Mouse (Mus musculus): Measurements from ENCODE around the gene Rala. TPM values are rescaled to one million over a fixed set of nuclear protein-coding genes. Genes with fewer than 3 reads are reported as not detected.

The Rala gene
- polyA plus RNA-seq, 1 experiment = 23.2 TPM

DNA sequence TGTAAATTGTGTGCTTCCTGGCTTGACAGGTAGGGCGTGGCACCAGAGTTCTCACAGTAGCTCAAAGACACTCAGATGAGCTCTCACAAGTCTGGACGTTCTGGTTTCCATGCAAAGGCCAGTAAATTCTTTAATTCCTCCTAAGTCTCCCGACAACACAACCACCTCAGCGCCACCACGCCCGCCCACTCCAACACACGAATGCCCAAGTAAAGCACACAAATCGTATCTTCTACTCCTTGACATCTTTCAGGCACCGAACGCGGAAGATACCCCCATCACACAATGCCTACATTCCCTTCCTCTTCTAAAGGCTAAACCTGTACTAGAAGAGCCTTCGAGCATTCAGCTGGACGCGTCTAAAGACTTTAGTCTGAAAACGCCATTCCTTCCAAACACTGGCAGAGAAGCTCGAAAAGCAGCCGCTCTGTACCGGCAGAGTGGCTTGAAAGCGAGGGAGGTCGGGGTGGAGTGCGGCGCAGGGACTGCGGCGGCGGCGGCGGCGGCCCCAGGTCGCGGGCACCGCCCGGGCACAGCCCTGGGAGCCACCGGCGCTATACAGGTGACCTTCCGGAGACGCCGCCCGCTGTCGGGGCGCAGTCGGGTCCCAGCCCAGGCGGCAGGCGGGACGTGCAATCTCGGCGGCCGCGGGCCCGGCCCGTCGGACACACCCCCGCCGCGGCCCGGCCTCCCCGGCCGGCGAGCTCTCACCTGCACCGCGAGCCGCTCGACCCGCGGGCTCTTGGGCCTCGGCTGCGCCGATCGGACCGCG is 547 bp downstream of the Rala start:
- no peaks in the 10 kb centered on the region for H3K36me3 ChIP-seq (ENCODE audit: control insufficient read depth, insufficient read depth, low read length)
- H3K4me1 ChIP-seq (ENCODE audit: control insufficient read depth, insufficient read depth, low read length) = peaks cover 3% of the 10 kb centered on the region; the same call in 1 of the 2 replicates
- H3K27me3 ChIP-seq (ENCODE audit: control insufficient read depth, insufficient read depth, low read length) = no peaks in the 10 kb centered on the region
- no peak for TF ChIP-seq CTCF (IDR thresholded peaks at IDR 0.05; ENCODE audit: control insufficient read depth, insufficient read depth, insufficient replicate concordance, low read depth, low read length)
- TF ChIP-seq POLR2A (IDR thresholded peaks at IDR 0.05; ENCODE audit: control insufficient read depth, low read depth, low read length) = no peak
- H3K27ac ChIP-seq (ENCODE audit: control insufficient read depth, insufficient read depth, low read depth, low read length) = peak overlapping the region; percentile 72
- H3K4me3 ChIP-seq (ENCODE audit: control insufficient read depth, low read depth, low read length) = peak overlapping the region; percentile 81

- peaks cover 3% of the 10 kb centered on the region; the same call in 1 of the 2 replicates for H3K4me1 ChIP-seq (ENCODE audit: control insufficient read depth, insufficient read depth, low read length)
- no peak overlapping the region for H3K27ac ChIP-seq (ENCODE audit: control insufficient read depth, insufficient read depth, low read depth, low read length)
- H3K4me3 ChIP-seq (ENCODE audit: control insufficient read depth, low read depth, low read length) = no peak overlapping the region
- TF ChIP-seq CTCF (IDR thresholded peaks at IDR 0.05; ENCODE audit: control insufficient read depth, insufficient read depth, insufficient replicate concordance, low read depth, low read length) = no peak
- no peak for TF ChIP-seq POLR2A (IDR thresholded peaks at IDR 0.05; ENCODE audit: control insufficient read depth, low read depth, low read length)
- H3K27me3 ChIP-seq (ENCODE audit: control insufficient read depth, insufficient read depth, low read length) = no peaks in the 10 kb centered on the region
- no peaks in the 10 kb centered on the region for H3K36me3 ChIP-seq (ENCODE audit: control insufficient read depth, insufficient read depth, low read length)
Measured at GRCm38 (mm10) chr13:17942338-17942737, 1.7 kb downstream of the Rala start.

GRCm38 (mm10) chr13:17907309-17907708 is 36.7 kb downstream of the Rala start:
- no peak overlapping the region for H3K4me3 ChIP-seq (ENCODE audit: control insufficient read depth, low read depth, low read length)
- no peaks in the 10 kb centered on the region for H3K27me3 ChIP-seq (ENCODE audit: control insufficient read depth, insufficient read depth, low read length)
- TF ChIP-seq POLR2A (IDR thresholded peaks at IDR 0.05; ENCODE audit: control insufficient read depth, low read depth, low read length) (no peak), CTCF (IDR thresholded peaks at IDR 0.05; ENCODE audit: control insufficient read depth, insufficient read depth, insufficient replicate concordance, low read depth, low read length) (no peak)
- no peaks in the 10 kb centered on the region for H3K4me1 ChIP-seq (ENCODE audit: control insufficient read depth, insufficient read depth, low read length)
- no peaks in the 10 kb centered on the region for H3K36me3 ChIP-seq (ENCODE audit: control insufficient read depth, insufficient read depth, low read length)
- H3K27ac ChIP-seq (ENCODE audit: control insufficient read depth, insufficient read depth, low read depth, low read length) = no peak overlapping the region

GRCm38 (mm10) chr13:17901474-17901873 is 42.6 kb downstream of the Rala start:
- H3K27me3 ChIP-seq (ENCODE audit: control insufficient read depth, insufficient read depth, low read length) = no peaks in the 10 kb centered on the region
- TF ChIP-seq CTCF (IDR thresholded peaks at IDR 0.05; ENCODE audit: control insufficient read depth, insufficient read depth, insufficient replicate concordance, low read depth, low read length) (no peak), POLR2A (IDR thresholded peaks at IDR 0.05; ENCODE audit: control insufficient read depth, low read depth, low read length) (no peak)
- no peak overlapping the region for H3K4me3 ChIP-seq (ENCODE audit: control insufficient read depth, low read depth, low read length)
- no peaks in the 10 kb centered on the region for H3K4me1 ChIP-seq (ENCODE audit: control insufficient read depth, insufficient read depth, low read length)
- no peak overlapping the region for H3K27ac ChIP-seq (ENCODE audit: control insufficient read depth, insufficient read depth, low read depth, low read length)
- H3K36me3 ChIP-seq (ENCODE audit: control insufficient read depth, insufficient read depth, low read length) = no peaks in the 10 kb centered on the region

- Histone ChIP-seq H3K27ac (ENCODE audit: control insufficient read depth, insufficient read depth, low read depth, low read length) (no peak overlapping the region), H3K4me3 (ENCODE audit: control insufficient read depth, low read depth, low read length) (no peak overlapping the region), H3K36me3 (ENCODE audit: control insufficient read depth, insufficient read depth, low read length) (no peaks in the 10 kb centered on the region; the same call in 1 of the 2 replicates), H3K27me3 (ENCODE audit: control insufficient read depth, insufficient read depth, low read length) (no peaks in the 10 kb centered on the region), H3K4me1 (ENCODE audit: control insufficient read depth, insufficient read depth, low read length) (no peaks in the 10 kb centered on the region)
- TF ChIP-seq CTCF (IDR thresholded peaks at IDR 0.05; ENCODE audit: control insufficient read depth, insufficient read depth, insufficient replicate concordance, low read depth, low read length) (no peak), POLR2A (IDR thresholded peaks at IDR 0.05; ENCODE audit: control insufficient read depth, low read depth, low read length) (no peak)
Measured at GRCm38 (mm10) chr13:17900641-17901040, 43.4 kb downstream of the Rala start.

- Histone ChIP-seq H3K27ac (ENCODE audit: control insufficient read depth, insufficient read depth, low read depth, low read length) (no peak overlapping the region), H3K27me3 (ENCODE audit: control insufficient read depth, insufficient read depth, low read length) (no peaks in the 10 kb centered on the region), H3K36me3 (ENCODE audit: control insufficient read depth, insufficient read depth, low read length) (no peaks in the 10 kb centered on the region; the same call in 1 of the 2 replicates), H3K4me3 (ENCODE audit: control insufficient read depth, low read depth, low read length) (no peak overlapping the region), H3K4me1 (ENCODE audit: control insufficient read depth, insufficient read depth, low read length) (no peaks in the 10 kb centered on the region)
- TF ChIP-seq CTCF (IDR thresholded peaks at IDR 0.05; ENCODE audit: control insufficient read depth, insufficient read depth, insufficient replicate concordance, low read depth, low read length) (no peak), POLR2A (IDR thresholded peaks at IDR 0.05; ENCODE audit: control insufficient read depth, low read depth, low read length) (no peak)
Measured at GRCm38 (mm10) chr13:17897040-17897439, 47.0 kb downstream of the Rala start.

DNA sequence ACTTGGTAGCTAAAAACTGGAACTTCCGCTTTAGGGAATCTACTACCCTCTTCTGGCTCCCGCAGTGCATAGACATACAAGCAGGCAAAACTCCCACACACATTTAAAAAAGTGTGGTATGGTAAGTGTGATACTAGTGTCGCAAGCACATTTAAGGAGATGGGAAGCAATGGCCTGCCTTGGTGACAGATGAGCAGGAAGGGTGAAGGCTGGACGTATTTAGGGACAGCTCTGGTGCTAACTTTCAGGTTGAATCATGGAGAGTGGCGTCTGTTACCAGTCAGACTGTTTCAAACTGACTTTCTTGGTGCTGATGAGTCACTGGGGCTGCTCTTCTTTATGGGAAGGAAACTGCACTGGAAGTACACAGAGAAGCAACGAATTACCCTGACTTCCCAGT is 52.5 kb downstream of the Rala start:
- no peaks in the 10 kb centered on the region for H3K4me1 ChIP-seq (ENCODE audit: control insufficient read depth, insufficient read depth, low read length)
- no peak for TF ChIP-seq POLR2A (IDR thresholded peaks at IDR 0.05; ENCODE audit: control insufficient read depth, low read depth, low read length)
- no peak for TF ChIP-seq CTCF (IDR thresholded peaks at IDR 0.05; ENCODE audit: control insufficient read depth, insufficient read depth, insufficient replicate concordance, low read depth, low read length)
- H3K27me3 ChIP-seq (ENCODE audit: control insufficient read depth, insufficient read depth, low read length) = no peaks in the 10 kb centered on the region
- H3K4me3 ChIP-seq (ENCODE audit: control insufficient read depth, low read depth, low read length) = no peak overlapping the region
- no peak overlapping the region for H3K27ac ChIP-seq (ENCODE audit: control insufficient read depth, insufficient read depth, low read depth, low read length)
- H3K36me3 ChIP-seq (ENCODE audit: control insufficient read depth, insufficient read depth, low read length) = no peaks in the 10 kb centered on the region; the same call in 1 of the 2 replicates
